Mouse (Mus musculus) hindbrain, embryonic 14.5 days (tissue): ENCODE measurements around the gene Naglu. TPM values are rescaled to one million over a fixed set of nuclear protein-coding genes. Genes with fewer than 3 reads are reported as not detected.

Source experiments
- ATAC-seq: fragments of 200-750 bp; cut with Nextera tagmentation; 2 replicates; pipeline ENCODE4 v1.8.0; 2017; ENCODE audit warnings: moderate number of reproducible peaks, mild to moderate bottlenecking, moderate TSS enrichment, moderate library complexity; ENCODE audit not compliant: low FRiP score
- DNase-seq: peaks from one replicate; pipeline ENCODE4 v3.0.0-alpha.2; 2015; ENCODE audit warnings: low spot score
- H3K27ac ChIP-seq: fragments of 300-500 bp; sonication (generic); 2 replicates; pipeline ENCODE4 v1.5.1; 2014; ENCODE audit warnings: mild to moderate bottlenecking, moderate library complexity
- H3K27me3 ChIP-seq: fragments of 300-500 bp; sonication (generic); 2 replicates; pipeline ENCODE4 v1.6.1; 2014; ENCODE audit warnings: mild to moderate bottlenecking, low read length, mixed read lengths; ENCODE audit not compliant: control insufficient read depth, insufficient read depth
- H3K36me3 ChIP-seq: fragments of 300-500 bp; sonication (generic); replicated peaks from 2 replicates; pipeline ENCODE4 v1.6.1; 2014; ENCODE audit not compliant: control insufficient read depth, insufficient read depth
- H3K4me1 ChIP-seq: fragments of 300-500 bp; sonication (generic); replicated peaks from 2 replicates; pipeline ENCODE4 v1.6.1; 2014; ENCODE audit warnings: antibody characterized with exemption, low read length, mixed read lengths; ENCODE audit not compliant: control insufficient read depth, insufficient read depth
- H3K4me2 ChIP-seq: fragments of 300-500 bp; sonication (generic); replicated peaks from 2 replicates; pipeline ENCODE4 v1.6.1; 2014; ENCODE audit warnings: mild to moderate bottlenecking, moderate library complexity
- H3K4me3 ChIP-seq: fragments of 300-500 bp; sonication (generic); replicated peaks from 2 replicates; pipeline ENCODE4 v1.5.1; 2014; ENCODE audit warnings: mild to moderate bottlenecking, low read length
- H3K9ac ChIP-seq: fragments of 300-500 bp; sonication (generic); 2 replicates; pipeline ENCODE4 v1.6.1; 2014
- H3K9me3 ChIP-seq: fragments of 300-500 bp; sonication (generic); 2 replicates; pipeline ENCODE4 v1.6.1; 2016; ENCODE audit warnings: low read length; ENCODE audit not compliant: control insufficient read depth
- WGBS: fragments of 180-500 bp; shearing (Covaris S2); extraction: QIAGEN DNeasy Blood & Tissue Kit; methylation state at CpG from one replicate; pipeline ENCODE4 v1.1.7; 2014; 5-methylcytosine and 5-hydroxymethylcytosine counted together
- polyA plus RNA-seq: library from polyadenylated mRNA; unstranded; fragments of >200 nt; fragmentation: Nextera tagmentation; extraction: Ambion mirVana; gene quantifications from 2 replicates; pipeline ENCODE4 v1.2.1, GENCODE M21; 2014

Naglu gene
- polyA plus RNA-seq, 1 experiment from 2014 or later: 10.2 TPM

GRCm38 (mm10) chr11:101052751-101053473 is 16.9 kb upstream of the Naglu start:
- H3K27me3 ChIP-seq: no peaks in the 10 kb centered on the region

GRCm38 (mm10) chr11:101053974-101054373 is 15.8 kb upstream of the Naglu start:
- Histone ChIP-seq H3K27me3 (no peaks in the 10 kb centered on the region), H3K4me1 (no peaks in the 10 kb centered on the region), H3K36me3 (peaks cover 95% of the 10 kb centered on the region), H3K9me3 (no peaks in the 10 kb centered on the region), H3K9ac (no peak overlapping the region), H3K4me3 (no peak overlapping the region), H3K27ac (no peak overlapping the region), H3K4me2 (no peak overlapping the region)
- DNase-seq: no peak
- 100% methylated on average over 1 of the region's 1 CpGs for WGBS
- no peak for ATAC-seq

More at GRCm38 (mm10) chr11:101052751-101053473, 16.9 kb upstream of the Naglu start:
- Histone ChIP-seq H3K9ac (no peak overlapping the region), H3K4me2 (no peak overlapping the region), H3K4me3 (no peak overlapping the region), H3K27ac (no peak overlapping the region), H3K9me3 (no peaks in the 10 kb centered on the region), H3K36me3 (peaks cover 95% of the 10 kb centered on the region), H3K4me1 (no peaks in the 10 kb centered on the region)
- WGBS: 91% methylated on average over 10 of the region's 10 CpGs
- ATAC-seq (no peak), DNase-seq (no peak)

- 86% methylated on average over 14 of the region's 14 CpGs for WGBS
- ATAC-seq: no peak
These were observed 14.4 kb upstream of the Naglu start for GRCm38 (mm10) chr11:101055418-101055817.

GRCm38 (mm10) chr11:101056885-101057284 is 12.9 kb upstream of the Naglu start:
- no peak for DNase-seq
- Histone ChIP-seq H3K4me1 (no peaks in the 10 kb centered on the region), H3K27me3 (no peaks in the 10 kb centered on the region), H3K4me2 (no peak overlapping the region), H3K4me3 (no peak overlapping the region), H3K9me3 (no peaks in the 10 kb centered on the region), H3K27ac (no peak overlapping the region), H3K9ac (no peak overlapping the region), H3K36me3 (peaks cover 83% of the 10 kb centered on the region)
- ATAC-seq: no peak
- 55% methylated on average over 8 of the region's 8 CpGs for WGBS

More at GRCm38 (mm10) chr11:101055418-101055817, 14.4 kb upstream of the Naglu start:
- Histone ChIP-seq H3K36me3 (peaks cover 93% of the 10 kb centered on the region), H3K27ac (no peak overlapping the region), H3K4me2 (no peak overlapping the region), H3K4me3 (no peak overlapping the region), H3K27me3 (no peaks in the 10 kb centered on the region), H3K9ac (no peak overlapping the region), H3K4me1 (no peaks in the 10 kb centered on the region), H3K9me3 (no peaks in the 10 kb centered on the region)
- no peak for DNase-seq

GRCm38 (mm10) chr11:101057860-101058259 is 12.0 kb upstream of the Naglu start:
- Histone ChIP-seq H3K9ac (no peak overlapping the region), H3K27ac (no peak overlapping the region), H3K4me1 (no peaks in the 10 kb centered on the region), H3K4me2 (no peak overlapping the region), H3K4me3 (no peak overlapping the region), H3K9me3 (no peaks in the 10 kb centered on the region), H3K36me3 (peaks cover 83% of the 10 kb centered on the region), H3K27me3 (no peaks in the 10 kb centered on the region)
- 28% methylated on average over 5 of the region's 5 CpGs for WGBS
- DNase-seq: peak; percentile 85
- ATAC-seq: no peak

GRCm38 (mm10) chr11:101058726-101059125 is 11.1 kb upstream of the Naglu start:
- Histone ChIP-seq H3K27me3 (no peaks in the 10 kb centered on the region), H3K4me3 (no peak overlapping the region), H3K36me3 (peaks cover 82% of the 10 kb centered on the region), H3K4me1 (no peaks in the 10 kb centered on the region), H3K9ac (no peak overlapping the region), H3K9me3 (no peaks in the 10 kb centered on the region), H3K27ac (no peak overlapping the region), H3K4me2 (no peak overlapping the region)
- ATAC-seq: no peak
- WGBS: 82% methylated on average over 5 of the region's 5 CpGs
- DNase-seq: no peak

GRCm38 (mm10) chr11:101059473-101059872 is 10.3 kb upstream of the Naglu start:
- no peak for DNase-seq
- Histone ChIP-seq H3K9ac (no peak overlapping the region), H3K36me3 (peaks cover 80% of the 10 kb centered on the region), H3K27me3 (no peaks in the 10 kb centered on the region), H3K4me3 (no peak overlapping the region), H3K27ac (peak overlapping the region; percentile 69; the same call in 1 of the 2 replicates), H3K9me3 (no peaks in the 10 kb centered on the region), H3K4me1 (no peaks in the 10 kb centered on the region), H3K4me2 (no peak overlapping the region)
- WGBS: 71% methylated on average over 10 of the region's 10 CpGs
- no peak for ATAC-seq

- Histone ChIP-seq H3K4me2 (no peak overlapping the region), H3K9ac (no peak overlapping the region), H3K4me1 (no peaks in the 10 kb centered on the region), H3K27ac (peak overlapping the region; percentile 69; the same call in 1 of the 2 replicates), H3K27me3 (no peaks in the 10 kb centered on the region), H3K9me3 (no peaks in the 10 kb centered on the region), H3K4me3 (no peak overlapping the region), H3K36me3 (peaks cover 74% of the 10 kb centered on the region)
- 81% methylated on average over 8 of the region's 8 CpGs for WGBS
- DNase-seq (no peak), ATAC-seq (no peak)
These were observed 9.7 kb upstream of the Naglu start for GRCm38 (mm10) chr11:101060126-101060525.

GRCm38 (mm10) chr11:101061049-101061448 is 8.8 kb upstream of the Naglu start:
- DNase-seq: no peak
- no peak overlapping the region for H3K4me2 ChIP-seq
- peaks cover 65% of the 10 kb centered on the region for H3K36me3 ChIP-seq
- H3K9me3 ChIP-seq: no peaks in the 10 kb centered on the region
- no peak overlapping the region for H3K9ac ChIP-seq
- no peaks in the 10 kb centered on the region for H3K4me1 ChIP-seq
- 89% methylated on average over 5 of the region's 5 CpGs for WGBS
- H3K4me3 ChIP-seq: no peak overlapping the region
- no peak overlapping the region for H3K27ac ChIP-seq
- H3K27me3 ChIP-seq: no peaks in the 10 kb centered on the region
- no peak for ATAC-seq
